Mouse (Mus musculus) right cerebral cortex, postnatal 14 days (tissue): ENCODE results near the gene 2900011O08Rik.

ENCODE experiments used
- DNase-seq: peaks from one replicate; pipeline ENCODE4 v3.0.0; 2022

2900011O08Rik gene

GRCm38 (mm10) chr16:14143298-14143697 is 156.9 kb downstream of the 2900011O08Rik start:
- no peak for DNase-seq

- no peak for DNase-seq
Measured at GRCm38 (mm10) chr16:14147712-14148111, 161.3 kb downstream of the 2900011O08Rik start.
